Mouse (Mus musculus) megakaryocyte progenitor cell, adult 5-6 weeks (primary cell): Measurements from ENCODE around the gene Nxph1. TPM values are rescaled to one million over a fixed set of nuclear protein-coding genes. Genes with fewer than 3 reads are reported as not detected.

Source experiments
- ATAC-seq: replicated peaks from 2 replicates; pipeline ENCODE4 v1.8.0; 2016; ENCODE audit warnings: mild to moderate bottlenecking, moderate TSS enrichment, inconsistent platforms; ENCODE audit not compliant: poor library complexity
- total RNA-seq, 2 experiments: library from RNA; stranded (forward) in 1 of 2; stranded (reverse) in 1 of 2; fragments of 157-497, 149-512 nt in 1 of 2; fragments of 200-1000 nt in 1 of 2; gene quantifications; 2 replicates each; pipeline versions ENCODE4 v1.2.3 to v1.2.4; 2015 to 2017

Gene Nxph1
- total RNA-seq, 2 experiments from 2014 or later: not detected

- ATAC-seq: no peak
These were observed 149.1 kb downstream of the Nxph1 start for GRCm38 (mm10) chr6:9097345-9097744.

- ATAC-seq: no peak
These were observed 159.1 kb downstream of the Nxph1 start for GRCm38 (mm10) chr6:9107366-9107765.

GRCm38 (mm10) chr6:9119136-9119535, 170.9 kb downstream of the Nxph1 start:
- no peak for ATAC-seq

GRCm38 (mm10) chr6:9124321-9124914, 176.2 kb downstream of the Nxph1 start:
- no peak for ATAC-seq

- ATAC-seq: no peak
These were observed 185.5 kb downstream of the Nxph1 start for GRCm38 (mm10) chr6:9133589-9134279.

GRCm38 (mm10) chr6:9147966-9148365, 199.7 kb downstream of the Nxph1 start:
- ATAC-seq: no peak

GRCm38 (mm10) chr6:9149791-9150190, 201.6 kb downstream of the Nxph1 start:
- ATAC-seq: no peak

- no peak for ATAC-seq
These were observed 211.0 kb downstream of the Nxph1 start for GRCm38 (mm10) chr6:9159191-9159590.

- no peak for ATAC-seq
These were observed 234.2 kb downstream of the Nxph1 start for GRCm38 (mm10) chr6:9182477-9182876.

GRCm38 (mm10) chr6:9210730-9211129, 262.5 kb downstream of the Nxph1 start:
- no peak for ATAC-seq

- ATAC-seq: no peak
These were observed 272.7 kb downstream of the Nxph1 start for GRCm38 (mm10) chr6:9220724-9221453.

- no peak for ATAC-seq
These were observed 286.6 kb downstream of the Nxph1 start for GRCm38 (mm10) chr6:9234802-9235201.

- ATAC-seq: no peak
These were observed 319.8 kb downstream of the Nxph1 start for GRCm38 (mm10) chr6:9267998-9268397.

Other genes starting within 250 kb of the Nxph1 start
- 25.3 and 25.9 TPM in 2 replicates for gene Ica1, start 169.9 kb upstream of the Nxph1 start, total RNA-seq (2015)
- 34.4 and 35.6 TPM in 2 replicates for gene Ica1, start 169.9 kb upstream of the Nxph1 start, total RNA-seq (2017)